Mouse (Mus musculus) cerebellum, adult 2 months (tissue): Measurements from ENCODE around the gene Herpud1. TPM values are rescaled to one million over a fixed set of nuclear protein-coding genes. Genes with fewer than 3 reads are reported as not detected.

Experiments
- DNase-seq, 2 experiments: peaks; one replicate each; pipeline ENCODE4 v3.0.0; 2021
- H3K27ac ChIP-seq: fragments of 200-500 bp; 2 replicates; pipeline ENCODE4 v1.5.1; 2012; ENCODE audit warnings: low read length, control low read depth, inconsistent platforms; ENCODE audit not compliant: insufficient read depth
- H3K27me3 ChIP-seq: fragments of 200-500 bp; 2 replicates; pipeline ENCODE4 v1.6.1; 2012; ENCODE audit warnings: inconsistent platforms, mild to moderate bottlenecking, low read length, moderate library complexity; ENCODE audit not compliant: control insufficient read depth, insufficient read depth
- H3K4me1 ChIP-seq: fragments of 200-500 bp; 2 replicates; pipeline ENCODE4 v1.6.1; 2011; ENCODE audit warnings: low read length; ENCODE audit not compliant: control insufficient read depth, insufficient read depth
- H3K4me3 ChIP-seq: fragments of 200-500 bp; replicated peaks from 2 replicates; pipeline ENCODE3; 2011; ENCODE audit warnings: mild to moderate bottlenecking, low read depth, low read length, control low read depth; ENCODE audit not compliant: insufficient read depth
- CTCF ChIP-seq: fragments of 200-500 bp; IDR thresholded peaks from 2 replicates; pipeline ENCODE4 v1.5.1; 2011; ENCODE audit warnings: low read depth, mild to moderate bottlenecking, control low read depth, low read length, moderate library complexity, borderline replicate concordance; ENCODE audit not compliant: insufficient read depth
- POLR2A ChIP-seq: fragments of 200-500 bp; IDR thresholded peaks from 2 replicates; pipeline ENCODE4 v1.6.1; 2011; ENCODE audit warnings: low read length, control low read depth, borderline replicate concordance; ENCODE audit not compliant: insufficient read depth
- WGBS: fragments of 180-500 bp; shearing (Covaris S2); methylation state at CpG from one replicate; pipeline ENCODE4 v1.1.7; 2018; 5-methylcytosine and 5-hydroxymethylcytosine counted together
- polyA plus RNA-seq: library from polyadenylated mRNA; depleted of rRNA; stranded (reverse); fragments of >200 nt; gene quantifications from 2 replicates; pipeline ENCODE4 v1.2.3, GENCODE M21; 2012

Herpud1 gene
- polyA plus RNA-seq, 1 experiment: 119 TPM

DNA sequence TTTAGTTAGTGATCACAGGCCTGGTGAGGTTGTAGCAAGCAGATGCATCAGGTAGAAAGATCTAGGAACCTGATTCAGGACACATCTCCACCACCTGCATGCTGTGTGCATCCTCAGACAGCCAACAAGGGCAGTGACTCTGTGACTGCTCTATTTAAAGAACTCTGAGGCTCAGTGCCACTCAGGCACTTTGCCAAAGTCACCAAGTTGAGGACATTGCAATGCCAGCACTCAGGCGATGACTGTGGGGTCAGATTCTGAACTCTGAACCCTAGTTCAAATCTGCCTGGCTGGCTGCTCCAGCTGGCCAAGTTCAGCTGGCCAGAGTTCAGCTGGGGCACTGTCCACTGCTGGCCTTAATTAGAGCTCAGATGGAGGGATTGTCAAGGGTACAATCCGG lies 22.3 kb upstream of the Herpud1 start:
- 17% methylated on average over 2 of the region's 2 CpGs for WGBS
- no peak overlapping the region for H3K4me3 ChIP-seq
- TF ChIP-seq CTCF: no peak; the same call in 1 of the 2 replicates
- H3K27me3 ChIP-seq: no peaks in the 10 kb centered on the region
- H3K27ac ChIP-seq: peak overlapping the region; percentile 67; the same call in 1 of the 2 replicates
- H3K4me1 ChIP-seq: peaks cover 6% of the 10 kb centered on the region; the same call in 1 of the 2 replicates
- DNase-seq: peak in 1 of 2 experiments; percentile 28

DNA sequence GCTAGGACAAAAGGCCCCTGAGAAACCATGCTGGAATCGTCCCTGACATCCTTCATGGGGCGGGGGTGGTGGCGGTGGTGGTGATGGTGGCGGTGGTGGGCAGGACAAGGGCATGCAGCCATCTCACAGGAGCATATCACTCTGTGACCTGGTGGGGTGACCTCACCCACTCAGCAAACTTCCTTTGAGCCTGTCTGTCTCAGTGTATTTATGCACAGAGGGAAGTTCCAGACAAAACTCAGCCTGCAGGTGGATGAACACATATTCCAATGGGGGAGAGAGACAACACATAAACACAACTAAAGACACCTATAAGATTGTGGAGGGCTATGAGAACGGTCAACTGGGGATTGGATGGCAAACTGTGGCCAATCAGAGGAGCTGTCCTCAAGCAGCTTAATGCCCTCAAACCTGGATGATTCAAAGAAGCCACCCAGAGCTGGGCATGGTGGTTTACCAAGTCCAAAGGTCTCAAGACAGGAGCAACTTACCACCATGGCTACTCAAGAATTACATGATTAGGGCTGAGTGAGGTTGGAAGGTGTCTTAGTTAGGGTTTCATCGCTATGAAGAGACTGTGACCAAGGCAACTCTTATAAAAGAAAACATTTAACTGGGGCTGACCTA lies 21.4 kb upstream of the Herpud1 start:
- Histone ChIP-seq H3K4me3 (no peak overlapping the region), H3K27me3 (no peaks in the 10 kb centered on the region), H3K4me1 (peaks cover 4% of the 10 kb centered on the region; the same call in 1 of the 2 replicates), H3K27ac (no peak overlapping the region)
- WGBS: 88% methylated on average over 6 of the region's 6 CpGs
- DNase-seq: no peak
- no peak for TF ChIP-seq CTCF
- no peak for TF ChIP-seq POLR2A

DNA sequence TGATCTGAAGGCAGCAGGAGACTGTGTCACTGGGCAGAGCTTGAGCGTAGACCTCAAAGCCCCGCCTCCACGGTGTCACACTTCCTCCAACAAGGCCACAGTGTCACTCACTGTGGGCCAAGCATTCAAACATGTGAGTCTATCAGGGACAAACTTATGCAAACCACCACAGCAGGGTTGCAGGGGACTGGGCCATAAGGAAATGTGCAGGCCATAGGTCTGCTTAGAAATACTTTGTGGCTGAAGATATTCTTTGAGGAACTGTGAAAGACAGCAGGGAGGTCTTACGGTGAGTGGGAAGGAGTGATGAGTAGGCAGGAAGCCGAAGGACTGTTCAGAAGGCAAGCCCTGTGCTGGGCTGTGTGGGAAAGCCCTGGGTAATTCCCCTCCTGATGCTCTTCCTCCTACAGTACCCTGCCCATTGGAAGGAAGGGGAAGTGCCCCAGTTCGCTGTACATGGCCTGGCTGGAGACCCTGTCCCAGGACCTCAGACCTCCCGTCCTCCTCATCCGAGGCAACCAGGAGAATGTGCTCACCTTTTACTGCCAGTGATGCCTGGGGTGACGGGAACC lies 20.7 kb upstream of the Herpud1 start:
- TF ChIP-seq POLR2A (no peak), CTCF (no peak)

DNA sequence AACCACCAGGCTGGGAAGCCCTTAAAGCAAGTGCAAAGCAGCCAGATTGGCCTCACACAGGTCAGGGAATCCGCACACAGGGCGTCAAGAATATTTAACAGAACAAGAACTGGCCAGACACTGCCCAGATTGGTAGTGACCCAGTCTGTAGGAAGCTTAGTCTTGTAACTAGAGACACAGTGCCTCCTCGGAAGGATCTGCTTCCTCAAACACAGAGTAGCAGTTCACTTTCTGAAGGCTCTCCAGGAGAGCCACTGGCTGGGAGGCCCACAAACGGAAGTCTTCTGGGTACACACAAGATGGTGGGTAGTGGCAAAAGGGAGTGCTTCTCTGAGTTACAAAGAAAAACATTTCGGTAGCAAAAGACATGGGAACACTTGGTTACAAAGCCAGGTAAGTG lies 15.4 kb upstream of the Herpud1 start:
- H3K4me3 ChIP-seq: no peak overlapping the region
- WGBS: 87% methylated on average over 5 of the region's 5 CpGs
- no peak for DNase-seq
- TF ChIP-seq POLR2A (no peak), CTCF (no peak)
- H3K27me3 ChIP-seq: no peaks in the 10 kb centered on the region
- H3K4me1 ChIP-seq: no peaks in the 10 kb centered on the region
- no peak overlapping the region for H3K27ac ChIP-seq

More for the DNA sequence above, 20.7 kb upstream of the Herpud1 start:
- DNase-seq: no peak
- Histone ChIP-seq H3K27ac (no peak overlapping the region), H3K4me3 (no peak overlapping the region), H3K4me1 (peaks cover 4% of the 10 kb centered on the region; the same call in 1 of the 2 replicates), H3K27me3 (no peaks in the 10 kb centered on the region)
- whole genome bisulfite sequencing: 88% methylated on average over 9 of the region's 9 CpGs

DNA sequence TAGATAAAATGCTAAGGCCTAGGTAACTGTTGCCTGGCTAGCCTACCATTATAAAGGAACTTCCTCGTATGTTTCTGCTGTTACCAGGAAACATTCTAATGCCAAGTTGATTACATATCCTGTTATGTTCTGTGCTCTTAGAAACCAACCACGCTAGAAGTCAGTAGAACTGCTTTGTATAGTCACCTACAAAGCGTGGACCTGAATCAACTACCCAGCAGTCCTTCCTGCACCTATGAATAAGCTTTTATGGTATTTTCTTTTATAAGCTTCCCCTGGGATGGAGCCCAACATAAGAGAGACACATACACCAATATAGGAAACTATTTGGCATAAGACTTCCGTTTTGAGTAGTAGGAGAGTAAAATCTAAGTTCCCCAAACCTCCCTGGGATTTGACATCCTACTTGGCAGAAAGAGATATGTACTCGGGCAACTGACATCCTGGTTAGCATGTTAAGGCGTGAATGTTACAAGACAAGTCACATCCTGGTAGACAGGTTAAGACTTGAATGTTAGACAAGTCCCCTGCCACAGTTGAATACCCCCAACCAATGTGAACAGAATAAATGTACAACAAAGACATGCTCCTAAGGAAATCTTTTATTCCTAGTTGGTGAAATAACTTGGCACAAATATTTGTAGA lies 13.2 kb upstream of the Herpud1 start:
- 81% methylated on average over 6 of the region's 6 CpGs for WGBS
- TF ChIP-seq CTCF (no peak), POLR2A (no peak)
- Histone ChIP-seq H3K4me3 (no peak overlapping the region), H3K27ac (no peak overlapping the region), H3K27me3 (no peaks in the 10 kb centered on the region), H3K4me1 (no peaks in the 10 kb centered on the region)
- no peak for DNase-seq

DNA sequence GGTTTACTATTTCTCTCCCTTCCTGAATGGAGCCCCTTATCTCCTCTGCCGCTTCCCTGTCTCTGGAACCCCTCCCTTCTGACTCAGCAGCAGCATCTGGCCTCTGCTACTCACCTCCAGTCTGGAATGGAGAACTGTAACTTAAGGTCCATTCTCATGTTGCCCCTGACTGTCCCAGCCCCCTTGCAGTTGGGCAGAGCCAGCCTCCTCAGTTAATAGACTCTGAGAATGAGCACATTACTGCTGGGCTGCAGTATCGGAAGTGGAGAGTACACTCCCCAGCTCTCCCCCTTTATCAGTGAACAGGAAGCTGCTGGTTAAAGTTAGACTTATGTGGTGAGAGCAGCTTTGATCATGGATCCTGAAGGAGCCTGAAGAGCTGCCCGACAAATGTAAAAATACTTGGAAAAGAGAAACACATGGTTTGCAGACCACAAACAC lies 10.7 kb upstream of the Herpud1 start:
- H3K4me3 ChIP-seq: no peak overlapping the region
- H3K4me1 ChIP-seq: no peaks in the 10 kb centered on the region
- H3K27me3 ChIP-seq: no peaks in the 10 kb centered on the region
- no peak overlapping the region for H3K27ac ChIP-seq
- DNase-seq: no peak
- 81% methylated on average over 3 of the region's 3 CpGs for WGBS
- no peak for TF ChIP-seq CTCF
- TF ChIP-seq POLR2A: no peak

DNA sequence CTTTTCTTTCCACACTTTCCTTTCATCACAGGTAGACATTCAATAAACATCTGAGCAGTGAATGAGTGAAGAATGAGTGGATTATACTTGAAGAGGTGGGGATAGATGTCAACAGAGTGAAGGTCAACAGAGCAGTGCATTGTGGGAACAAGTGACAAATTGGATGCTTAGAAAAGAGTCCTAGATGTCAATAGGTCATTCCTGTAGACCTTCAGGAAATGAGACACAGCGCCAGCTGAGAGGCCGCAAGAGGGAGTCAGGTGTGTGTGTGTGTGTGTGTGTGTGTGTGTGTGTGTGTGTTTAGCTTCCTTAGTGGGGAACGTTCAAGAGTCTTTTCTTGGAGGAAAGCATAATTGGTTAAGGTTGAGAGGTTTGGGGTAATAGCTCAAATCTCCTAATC lies 10.1 kb upstream of the Herpud1 start:
- WGBS: 88% methylated on average over 3 of the region's 3 CpGs
- no peak overlapping the region for H3K27ac ChIP-seq
- DNase-seq: no peak
- no peaks in the 10 kb centered on the region for H3K27me3 ChIP-seq
- TF ChIP-seq POLR2A (no peak), CTCF (no peak)
- H3K4me3 ChIP-seq: no peak overlapping the region
- H3K4me1 ChIP-seq: no peaks in the 10 kb centered on the region

DNA sequence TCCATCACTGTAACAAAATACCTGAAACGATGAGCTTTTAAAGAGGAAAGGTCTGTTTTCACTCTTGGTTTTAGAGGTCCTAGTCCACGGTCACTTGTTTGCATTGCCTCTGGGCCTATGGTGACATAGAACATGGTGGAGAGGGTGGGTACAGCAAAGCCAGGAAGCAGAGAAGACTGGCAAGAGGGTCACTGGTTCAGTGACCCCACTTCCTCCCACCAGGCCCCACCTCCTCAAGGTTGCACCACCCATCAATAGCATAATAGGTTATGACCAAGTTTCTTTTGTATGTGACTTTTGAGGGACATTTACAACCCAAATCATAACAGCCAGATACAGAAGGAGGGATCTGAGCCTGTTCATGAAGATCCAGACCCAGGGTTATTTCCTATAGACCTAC lies 9.7 kb upstream of the Herpud1 start:
- H3K27ac ChIP-seq: no peak overlapping the region
- 93% methylated on average over 2 of the region's 2 CpGs for WGBS
- no peak for TF ChIP-seq CTCF
- no peak for TF ChIP-seq POLR2A
- DNase-seq: no peak
- no peaks in the 10 kb centered on the region for H3K4me1 ChIP-seq
- no peaks in the 10 kb centered on the region for H3K27me3 ChIP-seq
- H3K4me3 ChIP-seq: no peak overlapping the region
